1 mouse cellular context compared by ENCODE assay signal in the genomic region with DNA sequence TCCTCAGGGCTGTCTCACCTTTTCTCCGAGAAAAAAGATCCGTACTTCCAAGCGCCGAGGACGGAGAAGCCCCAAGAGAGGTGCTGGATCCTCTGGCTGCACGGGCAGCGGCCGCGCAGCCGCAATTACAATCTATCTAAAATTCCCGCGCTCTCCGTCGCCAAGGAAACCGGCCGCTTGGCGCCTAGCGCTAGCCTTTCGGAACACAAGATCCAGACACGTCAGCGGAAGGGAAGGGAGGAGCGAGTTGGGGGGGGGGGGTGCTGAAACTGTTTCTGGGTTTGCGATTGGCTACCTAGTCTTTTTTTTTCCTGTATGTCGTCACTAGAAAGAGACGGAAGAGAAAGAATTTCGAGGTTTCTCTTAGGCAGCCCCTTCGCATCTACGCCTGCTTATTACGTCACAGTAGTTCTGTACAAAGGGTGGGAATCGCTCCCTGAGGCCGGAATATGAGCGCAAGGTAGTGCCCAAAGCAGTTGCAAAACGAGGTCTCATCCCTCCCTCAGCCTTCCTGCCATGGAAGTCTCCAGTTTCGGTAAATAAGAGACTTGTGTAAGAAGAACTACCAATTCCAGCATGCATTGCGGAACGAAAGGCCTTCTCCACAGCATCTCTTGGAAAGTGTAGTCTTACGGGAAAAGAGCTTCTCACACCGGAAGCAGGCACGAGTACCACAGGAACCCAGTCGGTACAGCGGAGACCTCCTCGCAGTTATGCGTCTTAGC.
TF ChIP-seq lines count a peak whose summit lies in the region.

A gene (minus strand): TSS at position 205 of the 725 bp plus-strand sequence.
A gene (plus strand): TSS at position 399 of the 725 bp plus-strand sequence.

TF ChIP-seq in MEL, 35 proteins besides CTCF, POLR2A, EP300 and RAD21 (continued from another document):
- TF ChIP-seq BHLHE40 (IDR thresholded peaks at IDR 0.05; ENCODE audit: borderline replicate concordance, low read depth, low read length) (no peak), ELF1 (IDR thresholded peaks at IDR 0.05; ENCODE audit: low read depth, low read length) (peak; percentile 98), MYB (IDR thresholded peaks at IDR 0.05; ENCODE audit: low read depth, low read length) (no peak), MAZ (IDR thresholded peaks at IDR 0.05; ENCODE audit: low read depth, low read length) (peak; percentile 91; the same call in 1 of the 2 replicates), TCF12 (IDR thresholded peaks at IDR 0.05; ENCODE audit: low read depth, low read length) (no peak; the same call in 1 of the 2 replicates), USF2 (IDR thresholded peaks at IDR 0.05; ENCODE audit: borderline replicate concordance in 1 of 2, insufficient read depth in 1 of 2, low read depth in 1 of 2, low read length in 2 of 2) (no peak), ZMIZ1 (IDR thresholded peaks at IDR 0.05; ENCODE audit: low read depth, low read length) (no peak), GABPA (IDR thresholded peaks at IDR 0.05; ENCODE audit: low read depth, low read length) (peak; percentile 53; the same call in 1 of the 2 replicates), NRF1 (IDR thresholded peaks at IDR 0.05; ENCODE audit: insufficient read depth, low read depth, low read length, poor library complexity, severe bottlenecking) (peak; percentile 80), TBP (IDR thresholded peaks at IDR 0.05; ENCODE audit: low read depth, low read length) (peak; percentile 49; the same call in 1 of the 2 replicates), ZKSCAN1 (IDR thresholded peaks at IDR 0.05; ENCODE audit: low read depth, low read length) (0 out of 2 replicates have a peak, but pooled peaks have one; percentile 4), MEF2A (IDR thresholded peaks at IDR 0.05; ENCODE audit: extremely low read depth, insufficient replicate concordance, low read depth, low read length, poor library complexity, severe bottlenecking) (no peak), SIN3A (IDR thresholded peaks at IDR 0.05; ENCODE audit: low read length) (peak; percentile 99), MAFK (IDR thresholded peaks at IDR 0.05; ENCODE audit: borderline replicate concordance, low read depth, low read length) (no peak), MAX (IDR thresholded peaks at IDR 0.05; ENCODE audit: low read length) (no peak; the same call in 1 of the 2 replicates), JUND (IDR thresholded peaks at IDR 0.05; ENCODE audit: low read depth, low read length) (no peak), MXI1 (IDR thresholded peaks at IDR 0.05; ENCODE audit: low read depth, low read length) (peak; percentile 88), ZC3H11A (IDR thresholded peaks at IDR 0.05; ENCODE audit: low read depth, low read length) (no peak), GATA1 (IDR thresholded peaks at IDR 0.05; ENCODE audit: low read depth, low read length) (no peak; the same call in 1 of the 2 replicates), TAL1 (IDR thresholded peaks at IDR 0.05; ENCODE audit: low read length) (no peak)
